Mouse (Mus musculus) mammary gland, adult 2 months (tissue): Measurements from ENCODE around the gene Tex12. TPM values are rescaled to one million over a fixed set of nuclear protein-coding genes. Genes with fewer than 3 reads are reported as not detected.

Experiments used
- polyA plus RNA-seq: library from polyadenylated mRNA; depleted of rRNA; stranded (reverse); fragments of >200 nt; gene quantifications from 2 replicates; pipeline ENCODE4 v1.2.3, GENCODE M21; 2012; ENCODE audit warnings: low replicate concordance; rRNA removed

The Tex12 gene
- polyA plus RNA-seq, result not detected in 2 replicates

GRCm38 (mm10) chr9:50561145-50561917 is at the start of gene Tex12:
Gene Tex12, minus strand, starts transcription at chr9:50561325.

GRCm38 (mm10) chr9:50603189-50603997 is 42.3 kb upstream of the Tex12 start, which contains the start of the genes Sdhd and Timm8b:
Gene Sdhd, minus strand, starts transcription at chr9:50603812.
Gene Timm8b, plus strand, starts transcription at chr9:50603910.

GRCm38 (mm10) chr9:50555094-50555446 is 6.1 kb downstream of the Tex12 start, which contains the start of gene Bco2:
Gene Bco2, minus strand, starts transcription at chr9:50555181.

GRCm38 (mm10) chr9:50554241-50555093 is 6.7 kb downstream of the Tex12 start, which contains the start of gene Il18:
Gene Il18, plus strand, starts transcription at chr9:50554827.

GRCm38 (mm10) chr9:50528293-50528892 is 32.7 kb downstream of the Tex12 start, which contains the start of gene Pts:
Gene Pts, minus strand, starts transcription at chr9:50528724.

Other genes with a start within 250 kb of the Tex12 start
- 46.1 and 184 TPM in 2 replicates for gene Rpl10-ps3, start 216.4 kb downstream of the Tex12 start, polyA plus RNA-seq
- 23.0 and 52.4 TPM in 2 replicates for gene Plet1, start 66.8 kb downstream of the Tex12 start, polyA plus RNA-seq
- 41.4 and 42.1 TPM in 2 replicates for gene Pts, start 32.6 kb downstream of the Tex12 start, polyA plus RNA-seq
- 6.0 and 6.4 TPM in 2 replicates for gene Il18, start 6.5 kb downstream of the Tex12 start, polyA plus RNA-seq
- gene Bco2, start 6.1 kb downstream of the Tex12 start, polyA plus RNA-seq, result 0.41 and 1.1 TPM in 2 replicates
- 195 and 408 TPM in 2 replicates for gene Sdhd, start 42.5 kb upstream of the Tex12 start, polyA plus RNA-seq
- gene Timm8b, start 42.6 kb upstream of the Tex12 start, polyA plus RNA-seq, result 107 and 163 TPM in 2 replicates
- gene Pih1d2, start 56.0 kb upstream of the Tex12 start, polyA plus RNA-seq, result 0.35 and 0.47 TPM in 2 replicates
- gene Nkapd1, start 56.1 kb upstream of the Tex12 start, polyA plus RNA-seq, result 5.4 and 6.1 TPM in 2 replicates
- 41.2 and 97.6 TPM in 2 replicates for gene Dlat, start 98.5 kb upstream of the Tex12 start, polyA plus RNA-seq
- gene Dixdc1, start 178.2 kb upstream of the Tex12 start, polyA plus RNA-seq, result 3.7 and 6.5 TPM in 2 replicates
- 3.3 and 8.8 TPM in 2 replicates for gene 2310030G06Rik, start 185.2 kb upstream of the Tex12 start, polyA plus RNA-seq
- gene Cryab, start 190.0 kb upstream of the Tex12 start, polyA plus RNA-seq, result 134 and 432 TPM in 2 replicates
- 20.9 and 62.5 TPM in 2 replicates for gene Hspb2, start 191.0 kb upstream of the Tex12 start, polyA plus RNA-seq
- 3.0 and 4.3 TPM in 2 replicates for gene Fdxacb1, start 206.9 kb upstream of the Tex12 start, polyA plus RNA-seq
- gene Alg9, start 213.7 kb upstream of the Tex12 start, polyA plus RNA-seq, result 26.1 and 38.1 TPM in 2 replicates
- 50.6 and 118 TPM in 2 replicates for gene 1110032A03Rik, start 214.2 kb upstream of the Tex12 start, polyA plus RNA-seq